Mouse (Mus musculus): ENCODE measurements around the gene Tdrd3. TPM values are rescaled to one million over a fixed set of nuclear protein-coding genes. Genes with fewer than 3 reads are reported as not detected.

Gene Tdrd3
- polyA plus RNA-seq, 1 experiment, result 14.8 TPM

- TF ChIP-seq CTCF (IDR thresholded peaks at IDR 0.05; ENCODE audit: low read depth, low read length), result no peak
- TF ChIP-seq POLR2A (IDR thresholded peaks at IDR 0.05; ENCODE audit: borderline replicate concordance, low read depth, low read length), result no peak
- Histone ChIP-seq H3K27ac (ENCODE audit: insufficient read depth, low read depth, low read length) (no peak overlapping the region), H3K4me1 (ENCODE audit: control insufficient read depth, insufficient read depth, low read length) (no peaks in the 10 kb centered on the region), H3K4me3 (ENCODE audit: insufficient read depth, low read length) (no peak overlapping the region)
These were observed 35.4 kb downstream of the Tdrd3 start for GRCm38 (mm10) chr14:87451645-87452443.

- TF ChIP-seq POLR2A (IDR thresholded peaks at IDR 0.05; ENCODE audit: borderline replicate concordance, low read depth, low read length) (no peak), CTCF (IDR thresholded peaks at IDR 0.05; ENCODE audit: low read depth, low read length) (no peak)
- Histone ChIP-seq H3K4me1 (ENCODE audit: control insufficient read depth, insufficient read depth, low read length) (no peaks in the 10 kb centered on the region), H3K4me3 (ENCODE audit: insufficient read depth, low read length) (no peak overlapping the region), H3K27ac (ENCODE audit: insufficient read depth, low read depth, low read length) (no peak overlapping the region)
These were observed 39.3 kb downstream of the Tdrd3 start for GRCm38 (mm10) chr14:87455630-87456175.

GRCm38 (mm10) chr14:87459777-87460176 lies 43.3 kb downstream of the Tdrd3 start:
- TF ChIP-seq CTCF (IDR thresholded peaks at IDR 0.05; ENCODE audit: low read depth, low read length) (no peak), POLR2A (IDR thresholded peaks at IDR 0.05; ENCODE audit: borderline replicate concordance, low read depth, low read length) (no peak)
- Histone ChIP-seq H3K4me1 (ENCODE audit: control insufficient read depth, insufficient read depth, low read length) (no peaks in the 10 kb centered on the region), H3K4me3 (ENCODE audit: insufficient read depth, low read length) (no peak overlapping the region), H3K27ac (ENCODE audit: insufficient read depth, low read depth, low read length) (no peak overlapping the region)

GRCm38 (mm10) chr14:87461543-87461942 lies 45.1 kb downstream of the Tdrd3 start:
- no peaks in the 10 kb centered on the region for H3K4me1 ChIP-seq (ENCODE audit: control insufficient read depth, insufficient read depth, low read length)
- no peak overlapping the region for H3K27ac ChIP-seq (ENCODE audit: insufficient read depth, low read depth, low read length)
- TF ChIP-seq CTCF (IDR thresholded peaks at IDR 0.05; ENCODE audit: low read depth, low read length), result no peak
- no peak for TF ChIP-seq POLR2A (IDR thresholded peaks at IDR 0.05; ENCODE audit: borderline replicate concordance, low read depth, low read length)
- H3K4me3 ChIP-seq (ENCODE audit: insufficient read depth, low read length), result no peak overlapping the region

GRCm38 (mm10) chr14:87463963-87464654 lies 47.7 kb downstream of the Tdrd3 start:
- no peak overlapping the region for H3K4me3 ChIP-seq (ENCODE audit: insufficient read depth, low read length)

GRCm38 (mm10) chr14:87464655-87465054 lies 48.2 kb downstream of the Tdrd3 start:
- Histone ChIP-seq H3K27ac (ENCODE audit: insufficient read depth, low read depth, low read length) (no peak overlapping the region), H3K4me1 (ENCODE audit: control insufficient read depth, insufficient read depth, low read length) (no peaks in the 10 kb centered on the region), H3K4me3 (ENCODE audit: insufficient read depth, low read length) (no peak overlapping the region)
- TF ChIP-seq POLR2A (IDR thresholded peaks at IDR 0.05; ENCODE audit: borderline replicate concordance, low read depth, low read length) (no peak), CTCF (IDR thresholded peaks at IDR 0.05; ENCODE audit: low read depth, low read length) (no peak)

More at GRCm38 (mm10) chr14:87463963-87464654, 47.7 kb downstream of the Tdrd3 start:
- no peak for TF ChIP-seq POLR2A (IDR thresholded peaks at IDR 0.05; ENCODE audit: borderline replicate concordance, low read depth, low read length)
- no peak for TF ChIP-seq CTCF (IDR thresholded peaks at IDR 0.05; ENCODE audit: low read depth, low read length)
- Histone ChIP-seq H3K27ac (ENCODE audit: insufficient read depth, low read depth, low read length) (no peak overlapping the region), H3K4me1 (ENCODE audit: control insufficient read depth, insufficient read depth, low read length) (no peaks in the 10 kb centered on the region)

GRCm38 (mm10) chr14:87467586-87467985 lies 51.1 kb downstream of the Tdrd3 start:
- Histone ChIP-seq H3K4me3 (ENCODE audit: insufficient read depth, low read length) (no peak overlapping the region), H3K4me1 (ENCODE audit: control insufficient read depth, insufficient read depth, low read length) (peaks cover 3% of the 10 kb centered on the region), H3K27ac (ENCODE audit: insufficient read depth, low read depth, low read length) (no peak overlapping the region)
- TF ChIP-seq POLR2A (IDR thresholded peaks at IDR 0.05; ENCODE audit: borderline replicate concordance, low read depth, low read length) (no peak), CTCF (IDR thresholded peaks at IDR 0.05; ENCODE audit: low read depth, low read length) (no peak)

- Histone ChIP-seq H3K27ac (ENCODE audit: insufficient read depth, low read depth, low read length) (no peak overlapping the region), H3K4me1 (ENCODE audit: control insufficient read depth, insufficient read depth, low read length) (peaks cover 3% of the 10 kb centered on the region), H3K4me3 (ENCODE audit: insufficient read depth, low read length) (no peak overlapping the region)
- TF ChIP-seq CTCF (IDR thresholded peaks at IDR 0.05; ENCODE audit: low read depth, low read length), result no peak
- TF ChIP-seq POLR2A (IDR thresholded peaks at IDR 0.05; ENCODE audit: borderline replicate concordance, low read depth, low read length), result no peak
These were observed 55.1 kb downstream of the Tdrd3 start for GRCm38 (mm10) chr14:87471521-87471920.

GRCm38 (mm10) chr14:87472782-87473181 lies 56.3 kb downstream of the Tdrd3 start:
- Histone ChIP-seq H3K27ac (ENCODE audit: insufficient read depth, low read depth, low read length) (no peak overlapping the region), H3K4me3 (ENCODE audit: insufficient read depth, low read length) (no peak overlapping the region)
- TF ChIP-seq CTCF (IDR thresholded peaks at IDR 0.05; ENCODE audit: low read depth, low read length) (no peak), POLR2A (IDR thresholded peaks at IDR 0.05; ENCODE audit: borderline replicate concordance, low read depth, low read length) (no peak)

More at GRCm38 (mm10) chr14:87472782-87473181, 56.3 kb downstream of the Tdrd3 start:
- peaks cover 3% of the 10 kb centered on the region for H3K4me1 ChIP-seq (ENCODE audit: control insufficient read depth, insufficient read depth, low read length)
